Mouse (Mus musculus) CH12.LX (cell line): ENCODE results near the gene Arcn1. TPM values are rescaled to one million over a fixed set of nuclear protein-coding genes. Genes with fewer than 3 reads are reported as not detected.

ENCODE experiments used
- DNase-seq: peaks from one replicate; pipeline ENCODE4 v3.0.0-alpha.2; 2013; ENCODE audit errors: extremely low read depth
- H3K27ac ChIP-seq: 2 replicates; pipeline ENCODE4 v1.5.1; 2012; ENCODE audit warnings: low read depth, mild to moderate bottlenecking, control low read depth, moderate library complexity; ENCODE audit not compliant: insufficient read depth
- H3K27me3 ChIP-seq: replicated peaks from 2 replicates; pipeline ENCODE3; 2012; ENCODE audit warnings: inconsistent platforms
- H3K36me3 ChIP-seq, 2 experiments: replicated peaks in 1 of 2; 2 replicates each; pipeline versions ENCODE3 to v1.6.1; 2012; ENCODE audit warnings: inconsistent platforms in 1 of 2, low read length in 1 of 2, mild to moderate bottlenecking in 1 of 2, mixed read lengths in 1 of 2, moderate library complexity in 1 of 2; ENCODE audit not compliant: control insufficient read depth in 1 of 2, insufficient read depth in 1 of 2
- H3K4me1 ChIP-seq, 2 experiments: 2 replicates each; pipeline ENCODE4 v1.6.1; 2012; ENCODE audit warnings: inconsistent platforms in 1 of 2, moderate library complexity in 1 of 2; ENCODE audit not compliant: insufficient read depth in 2 of 2, control insufficient read depth in 1 of 2
- H3K4me2 ChIP-seq: 2 replicates; pipeline ENCODE4 v1.6.1; 2012; ENCODE audit warnings: low read depth, mild to moderate bottlenecking, control low read depth; ENCODE audit not compliant: poor library complexity, insufficient read depth, severe bottlenecking
- H3K4me3 ChIP-seq, 3 experiments: fragments of 150-350 bp in 1 of 3; sonication (generic) in 1 of 3; replicated peaks in 1 of 3; 2 replicates each; pipeline versions ENCODE3 to v1.5.1; 2011 to 2012; ENCODE audit warnings: low read depth in 2 of 3, low read length in 2 of 3, mild to moderate bottlenecking in 2 of 3, moderate library complexity in 2 of 3, control low read depth in 1 of 3, improper control_type of control experiment in 1 of 3, inconsistent platforms in 1 of 3, mixed read lengths in 1 of 3; ENCODE audit not compliant: poor library complexity in 1 of 3
- H3K79me2 ChIP-seq: replicated peaks from 2 replicates; pipeline ENCODE4 v1.6.1; 2012; ENCODE audit warnings: mild to moderate bottlenecking, moderate library complexity; ENCODE audit not compliant: control insufficient read depth, poor library complexity, insufficient read depth, severe bottlenecking; ENCODE audit errors: extremely low read depth
- H3K9ac ChIP-seq: 2 replicates; pipeline ENCODE4 v1.6.1; 2012; ENCODE audit warnings: low read depth, mild to moderate bottlenecking, control low read depth, moderate library complexity; ENCODE audit not compliant: insufficient read depth
- H3K9me3 ChIP-seq: replicated peaks from 2 replicates; pipeline ENCODE3; 2012; ENCODE audit warnings: low read length, inconsistent platforms, mixed read lengths
- BHLHE40 ChIP-seq: IDR thresholded peaks from 2 replicates; pipeline ENCODE4 v1.6.1; 2011; ENCODE audit warnings: mild to moderate bottlenecking, low read depth, low read length, improper control_type of control experiment
- CHD1 ChIP-seq: IDR thresholded peaks from 2 replicates; pipeline ENCODE4 v1.6.1; 2012; ENCODE audit warnings: low read depth, low read length, improper control_type of control experiment, inconsistent platforms
- CTCF ChIP-seq, 2 experiments: IDR thresholded peaks in 1 of 2; conservative IDR thresholded peaks in 1 of 2; 2 replicates each; pipeline ENCODE4 v1.5.1; 2011 to 2012; ENCODE audit warnings: low read depth in 2 of 2, low read length in 2 of 2, improper control_type of control experiment in 1 of 2, inconsistent platforms in 1 of 2, mild to moderate bottlenecking in 1 of 2, moderate library complexity in 1 of 2
- E2F4 ChIP-seq: IDR thresholded peaks from 2 replicates; pipeline ENCODE4 v1.6.1; 2011; ENCODE audit warnings: low read depth, low read length, improper control_type of control experiment; ENCODE audit not compliant: insufficient replicate concordance
- ELF1 ChIP-seq: IDR thresholded peaks from 2 replicates; pipeline ENCODE4 v1.6.1; 2014; ENCODE audit warnings: low read depth, mild to moderate bottlenecking, inconsistent platforms, low read length, improper control_type of control experiment
- EP300 ChIP-seq: IDR thresholded peaks from 2 replicates; pipeline ENCODE4 v1.6.1; 2011; ENCODE audit warnings: low read length, improper control_type of control experiment
- ETS1 ChIP-seq: conservative IDR thresholded peaks from 2 replicates; pipeline ENCODE4 v1.6.1; 2012; ENCODE audit warnings: low read depth, mild to moderate bottlenecking, inconsistent platforms, low read length, improper control_type of control experiment, moderate library complexity
- GABPA ChIP-seq: IDR thresholded peaks from 2 replicates; pipeline ENCODE4 v1.6.1; 2012; ENCODE audit warnings: low read depth, low read length, improper control_type of control experiment, inconsistent platforms; ENCODE audit not compliant: insufficient replicate concordance
- HCFC1 ChIP-seq: IDR thresholded peaks from 2 replicates; pipeline ENCODE4 v1.6.1; 2012; ENCODE audit warnings: low read depth, mild to moderate bottlenecking, inconsistent platforms, low read length, improper control_type of control experiment
- IRF4 ChIP-seq: IDR thresholded peaks from 2 replicates; pipeline ENCODE4 v1.6.1; 2014; ENCODE audit warnings: low read depth, mild to moderate bottlenecking, inconsistent platforms, low read length, improper control_type of control experiment
- JUN ChIP-seq: IDR thresholded peaks from 2 replicates; pipeline ENCODE4 v1.6.1; 2011; ENCODE audit warnings: low read depth, mild to moderate bottlenecking, low read length, improper control_type of control experiment, moderate library complexity; ENCODE audit not compliant: insufficient read depth
- KAT2A ChIP-seq: IDR thresholded peaks from 2 replicates; pipeline ENCODE4 v1.6.1; 2012; ENCODE audit warnings: low read length, improper control_type of control experiment, inconsistent platforms; ENCODE audit not compliant: insufficient replicate concordance
- MAFK ChIP-seq: IDR thresholded peaks from 2 replicates; pipeline ENCODE4 v1.6.1; 2011; ENCODE audit warnings: low read length, improper control_type of control experiment; ENCODE audit not compliant: insufficient replicate concordance
- MAX ChIP-seq: IDR thresholded peaks from 2 replicates; pipeline ENCODE4 v1.6.1; 2011; ENCODE audit warnings: low read length, improper control_type of control experiment
- MEF2A ChIP-seq: IDR thresholded peaks from 2 replicates; pipeline ENCODE4 v1.6.1; 2014; ENCODE audit warnings: low read depth, mild to moderate bottlenecking, inconsistent platforms, low read length, improper control_type of control experiment, borderline replicate concordance
- NELFE ChIP-seq: IDR thresholded peaks from 2 replicates; pipeline ENCODE4 v1.6.1; 2011; ENCODE audit warnings: low read depth, low read length, improper control_type of control experiment
- NRF1 ChIP-seq: IDR thresholded peaks from 2 replicates; pipeline ENCODE4 v1.6.1; 2014; ENCODE audit warnings: low read depth, mild to moderate bottlenecking, inconsistent platforms, low read length, improper control_type of control experiment, moderate library complexity
- PAX5 ChIP-seq: IDR thresholded peaks from 2 replicates; pipeline ENCODE4 v1.6.1; 2012; ENCODE audit warnings: low read length, inconsistent platforms, mixed read lengths
- POLR2A ChIP-seq: IDR thresholded peaks from 2 replicates; pipeline ENCODE4 v1.6.1; 2011; ENCODE audit warnings: low read depth, mild to moderate bottlenecking, improper control_type of control experiment, low read length
- POLR2AphosphoS2 ChIP-seq: IDR thresholded peaks from 2 replicates; pipeline ENCODE4 v1.6.1; 2011; ENCODE audit warnings: low read depth, low read length, improper control_type of control experiment
- RAD21 ChIP-seq: IDR thresholded peaks from 2 replicates; pipeline ENCODE4 v1.6.1; 2011; ENCODE audit warnings: low read depth, mild to moderate bottlenecking, low read length, improper control_type of control experiment, moderate library complexity
- RCOR1 ChIP-seq: conservative IDR thresholded peaks from 2 replicates; pipeline ENCODE4 v1.6.1; 2012; ENCODE audit warnings: low read depth, mild to moderate bottlenecking, inconsistent platforms, low read length, improper control_type of control experiment
- SMC3 ChIP-seq: IDR thresholded peaks from 2 replicates; pipeline ENCODE4 v1.6.1; 2011; ENCODE audit warnings: low read depth, low read length, improper control_type of control experiment
- TBP ChIP-seq: conservative IDR thresholded peaks from 2 replicates; pipeline ENCODE4 v1.6.1; 2011; ENCODE audit warnings: low read depth, low read length, improper control_type of control experiment
- TCF12 ChIP-seq: IDR thresholded peaks from 2 replicates; pipeline ENCODE4 v1.6.1; 2014; ENCODE audit warnings: low read depth, mild to moderate bottlenecking, inconsistent platforms, low read length, improper control_type of control experiment
- UBTF ChIP-seq: IDR thresholded peaks from 2 replicates; pipeline ENCODE4 v1.6.1; 2012; ENCODE audit warnings: low read depth, mild to moderate bottlenecking, inconsistent platforms, low read length, improper control_type of control experiment, moderate library complexity
- USF1 ChIP-seq: IDR thresholded peaks from 2 replicates; pipeline ENCODE4 v1.6.1; 2014; ENCODE audit warnings: low read depth, mild to moderate bottlenecking, inconsistent platforms, low read length, improper control_type of control experiment
- USF2 ChIP-seq: conservative IDR thresholded peaks from 2 replicates; pipeline ENCODE4 v1.6.1; 2011; ENCODE audit warnings: low read depth, low read length, improper control_type of control experiment
- ZC3H11A ChIP-seq: IDR thresholded peaks from 2 replicates; pipeline ENCODE4 v1.6.1; 2012; ENCODE audit warnings: low read depth, mild to moderate bottlenecking, inconsistent platforms, low read length, improper control_type of control experiment
- ZKSCAN1 ChIP-seq: IDR thresholded peaks from 2 replicates; pipeline ENCODE4 v1.6.1; 2012; ENCODE audit warnings: low read depth, inconsistent platforms, low read length, improper control_type of control experiment, borderline replicate concordance
- ZMIZ1 ChIP-seq: IDR thresholded peaks from 2 replicates; pipeline ENCODE4 v1.6.1; 2012; ENCODE audit warnings: low read depth, mild to moderate bottlenecking, inconsistent platforms, low read length, improper control_type of control experiment
- ZNF384 ChIP-seq: IDR thresholded peaks from 2 replicates; pipeline ENCODE4 v1.6.1; 2012; ENCODE audit warnings: low read depth, low read length, improper control_type of control experiment, inconsistent platforms
- dilution Hi-C: fragments of 300-500 bp; cut with MboI; formaldehyde crosslinking; loops from 2 replicates; pipeline ENCODE4 v1.14.3; 2020; ENCODE audit warnings: low sequenced_read_pairs; ENCODE audit not compliant: extremely low pct_unique_long_range_greater_than_20kb, extremely low pct_ligation_motif_present
- in situ Hi-C: fragments of 300-500 bp; cut with MboI; formaldehyde crosslinking; loops from 3 replicates; pipeline ENCODE4 v1.14.3; 2019; ENCODE audit warnings: low sequenced_read_pairs, low pct_ligation_motif_present, low pct_unique_long_range_greater_than_20kb, mixed read lengths
- polyA plus RNA-seq: library from polyadenylated mRNA; unstranded; fragments of >175 nt; gene quantifications from 2 replicates; pipeline ENCODE4 v1.2.1, GENCODE M21; 2012; ENCODE audit warnings: low read depth; ENCODE audit not compliant: insufficient read length
- total RNA-seq, 2 experiments: library from RNA; depleted of rRNA; stranded (reverse); fragments of 300-350 nt in 1 of 2; fragments of >200 nt in 1 of 2; gene quantifications; 2 replicates each; pipeline ENCODE4 v1.2.3; 2012 to 2014

Gene Arcn1
- total and polyA plus RNA-seq, 3 experiments, result 79.4 to 150 (median 127) TPM

DNA sequence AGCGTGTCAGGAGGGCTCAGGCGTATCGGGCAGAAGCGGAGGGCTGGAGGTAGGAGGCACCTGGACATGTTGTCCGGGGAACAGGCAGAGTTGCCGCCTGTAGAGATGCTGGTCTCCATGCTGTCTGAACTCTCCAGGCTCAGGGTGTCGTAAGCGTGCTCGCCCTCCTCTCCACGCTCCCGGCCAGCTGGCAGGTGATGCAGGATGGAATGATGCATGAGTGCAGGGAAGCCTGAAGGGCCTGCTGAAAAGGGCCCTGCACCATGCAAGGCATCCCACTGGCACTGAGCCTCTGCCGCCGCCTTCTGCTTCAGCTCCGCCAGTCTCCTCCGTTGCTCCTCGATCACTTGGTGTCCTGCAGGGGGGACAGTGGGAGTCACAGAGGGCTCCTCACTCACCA, 69.8 kb downstream of the Arcn1 start:
- TF ChIP-seq TBP (no peak), ETS1 (no peak), CHD1 (no peak), RAD21 (no peak), SMC3 (no peak), NELFE (no peak), E2F4 (no peak), MAFK (no peak), CTCF (conservative IDR thresholded peaks at IDR 0.05 in 1 of 2, IDR thresholded peaks at IDR 0.05 in 1 of 2; ENCODE audit: low read depth in 2 of 2, low read length in 2 of 2) (no peak), GABPA (no peak), ELF1 (no peak), HCFC1 (no peak), USF2 (no peak), ZMIZ1 (no peak), BHLHE40 (no peak), ZKSCAN1 (no peak), IRF4 (no peak)
- DNase-seq, result no peak
- no peak overlapping the region for H3K27ac ChIP-seq
- no peak overlapping the region for H3K4me2 ChIP-seq
- dilution Hi-C loops, result no loop called here
- no peaks in the 10 kb centered on the region for H3K27me3 ChIP-seq
- H3K36me3 ChIP-seq, result peaks cover 8 to 90% of the 10 kb centered on the region in 2 experiments
- no peaks in the 10 kb centered on the region for H3K9me3 ChIP-seq
- no peaks in the 10 kb centered on the region for H3K79me2 ChIP-seq
- H3K4me3 ChIP-seq, result no peak overlapping the region
- H3K9ac ChIP-seq, result no peak overlapping the region
- peaks cover 9 to 35% of the 10 kb centered on the region in 2 experiments for H3K4me1 ChIP-seq
- in situ Hi-C loops, result no loop called here

DNA sequence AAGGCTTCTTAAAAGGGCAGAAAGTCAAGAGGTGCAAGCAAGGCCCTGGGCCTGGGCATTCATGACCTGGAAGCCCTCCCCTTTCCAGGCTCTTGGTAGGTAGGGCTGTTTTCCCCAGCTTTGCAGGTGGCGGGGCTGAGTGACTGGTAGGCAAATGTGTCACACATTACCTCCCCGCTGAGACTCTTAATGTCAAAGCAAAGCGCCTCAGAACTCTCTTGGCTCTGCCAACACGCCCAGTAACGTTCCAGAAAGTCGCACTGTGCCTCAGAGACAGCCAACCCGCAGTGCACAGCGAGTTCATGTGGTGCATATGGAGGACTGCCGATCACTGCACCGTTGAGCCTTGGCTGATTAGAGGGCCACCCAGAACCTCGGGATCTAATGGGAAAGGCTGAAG, 74.6 kb downstream of the Arcn1 start:
- Histone ChIP-seq H3K36me3 (peaks cover 12 to 71% of the 10 kb centered on the region in 2 experiments), H3K27me3 (no peaks in the 10 kb centered on the region), H3K4me3 (no peak overlapping the region), H3K9ac (no peak overlapping the region), H3K27ac (peak overlapping the region; percentile 65), H3K4me2 (no peak overlapping the region), H3K4me1 (peaks cover 19 to 48% of the 10 kb centered on the region in 2 experiments; a peak in 3 of 4 replicates), H3K79me2 (no peaks in the 10 kb centered on the region), H3K9me3 (no peaks in the 10 kb centered on the region)
- no peak for TF ChIP-seq POLR2A
- no peak for TF ChIP-seq USF2
- TF ChIP-seq RCOR1, result no peak
- no peak for TF ChIP-seq TCF12
- TF ChIP-seq ZC3H11A, result no peak
- TF ChIP-seq ZKSCAN1, result no peak
- no peak for TF ChIP-seq POLR2AphosphoS2
- TF ChIP-seq MAFK, result no peak
- TF ChIP-seq PAX5, result no peak
- TF ChIP-seq NELFE, result no peak
- TF ChIP-seq MEF2A, result no peak
- no peak for TF ChIP-seq NRF1
- no peak for TF ChIP-seq ZNF384
- TF ChIP-seq USF1, result no peak
- TF ChIP-seq JUN, result no peak
- no peak for TF ChIP-seq KAT2A
- no peak for TF ChIP-seq UBTF
- TF ChIP-seq EP300, result no peak
- no peak for TF ChIP-seq E2F4
- no peak for TF ChIP-seq MAX
- dilution Hi-C loops, result no loop called here
- peak; percentile 71 for DNase-seq
- in situ Hi-C loops, result no loop called here
